Mouse (Mus musculus): ENCODE data around the gene Tef. TPM values are rescaled to one million over a fixed set of nuclear protein-coding genes. Genes with fewer than 3 reads are reported as not detected.

The Tef gene
- 8.6 and 10.7 TPM in 2 replicates for polyA plus RNA-seq (2012; rRNA removed; ENCODE audit: low replicate concordance)

DNA sequence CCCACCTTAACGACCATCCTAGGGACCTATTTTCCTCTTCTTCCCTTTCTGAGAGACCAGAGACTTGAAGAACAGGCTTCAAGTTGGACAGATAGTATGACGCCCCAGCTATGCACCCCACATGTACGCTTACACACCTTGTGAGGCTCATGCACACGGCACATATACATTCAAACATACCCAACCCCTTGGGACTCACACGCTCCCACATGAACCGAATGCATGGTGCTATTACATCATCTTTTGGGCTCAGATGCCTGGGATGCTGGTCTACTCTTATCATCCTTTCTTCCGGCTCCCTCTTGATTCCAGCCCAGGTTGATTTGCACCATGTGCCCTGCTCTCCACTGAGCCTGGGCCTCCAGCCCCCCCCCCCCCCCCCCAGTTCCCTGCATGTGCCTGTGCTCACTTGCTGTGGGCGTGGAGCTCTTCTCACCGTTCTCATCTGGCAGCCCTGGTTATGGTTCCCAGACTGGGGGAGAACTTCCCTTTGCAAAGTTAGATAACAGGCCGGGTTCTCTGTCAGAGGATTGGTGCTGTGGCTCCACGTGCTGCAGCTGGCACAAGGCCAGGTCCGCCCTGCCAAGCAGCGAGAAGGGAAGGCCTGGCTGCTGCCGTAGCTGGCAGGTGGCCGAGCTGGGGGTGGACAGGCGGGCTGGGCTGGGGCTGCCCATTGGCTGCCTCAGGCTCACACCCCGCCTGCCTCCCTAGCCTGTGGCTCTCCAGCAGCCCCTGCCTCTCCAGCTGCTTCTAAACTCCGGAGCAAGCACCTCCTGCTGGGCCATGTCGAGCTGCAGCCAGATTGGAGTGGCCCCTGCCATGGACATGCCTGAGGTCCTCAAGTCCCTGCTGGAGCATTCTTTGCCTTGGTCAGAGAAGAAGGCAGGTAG is at the start of gene Tef:
TSS of gene Tef (plus strand) at position 421 of the 890 bp plus-strand sequence.

DNA sequence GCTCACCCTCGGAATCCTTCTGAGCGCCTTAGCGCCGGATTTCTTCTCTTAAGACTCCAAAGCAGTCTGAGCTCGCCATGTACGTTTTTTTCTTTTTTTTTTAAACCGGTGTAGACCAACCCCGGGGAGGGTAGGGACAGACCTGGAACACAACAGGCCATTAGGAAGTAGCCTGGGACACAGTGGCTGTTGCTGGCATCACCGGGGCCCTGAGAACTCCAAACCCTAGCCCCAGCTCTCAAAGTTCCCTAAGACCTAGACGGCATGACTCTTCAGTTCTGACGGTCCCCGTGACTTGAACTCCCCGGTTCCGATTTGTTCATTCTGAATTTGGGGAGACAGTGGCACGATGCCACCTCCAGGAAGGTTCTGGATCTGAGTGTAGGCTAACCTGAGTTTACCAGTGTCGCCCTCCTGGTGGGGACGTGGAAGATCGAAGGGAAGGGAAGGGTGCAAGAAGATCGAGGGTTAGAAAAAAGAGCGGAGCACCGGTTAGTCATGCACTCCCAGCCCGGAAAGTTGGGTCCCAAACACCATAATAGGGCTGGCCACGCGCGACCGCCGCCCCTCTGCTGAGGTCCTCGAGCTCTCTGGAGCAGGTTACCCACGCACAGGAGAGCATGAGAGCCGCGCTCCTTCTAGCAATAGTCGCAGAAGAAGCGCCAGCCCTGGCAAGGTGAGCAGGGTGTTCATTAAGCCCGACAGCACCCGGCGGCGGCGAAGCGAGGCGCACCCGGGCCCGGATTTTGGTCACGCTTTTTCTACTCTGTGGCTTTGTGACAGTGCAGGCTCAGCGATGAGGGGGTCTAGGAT is 56.5 kb downstream of the Tef start, which contains the start of gene Tob2:
TSS of gene Tob2 (minus strand) at position 280 of the 813 bp plus-strand sequence.

DNA sequence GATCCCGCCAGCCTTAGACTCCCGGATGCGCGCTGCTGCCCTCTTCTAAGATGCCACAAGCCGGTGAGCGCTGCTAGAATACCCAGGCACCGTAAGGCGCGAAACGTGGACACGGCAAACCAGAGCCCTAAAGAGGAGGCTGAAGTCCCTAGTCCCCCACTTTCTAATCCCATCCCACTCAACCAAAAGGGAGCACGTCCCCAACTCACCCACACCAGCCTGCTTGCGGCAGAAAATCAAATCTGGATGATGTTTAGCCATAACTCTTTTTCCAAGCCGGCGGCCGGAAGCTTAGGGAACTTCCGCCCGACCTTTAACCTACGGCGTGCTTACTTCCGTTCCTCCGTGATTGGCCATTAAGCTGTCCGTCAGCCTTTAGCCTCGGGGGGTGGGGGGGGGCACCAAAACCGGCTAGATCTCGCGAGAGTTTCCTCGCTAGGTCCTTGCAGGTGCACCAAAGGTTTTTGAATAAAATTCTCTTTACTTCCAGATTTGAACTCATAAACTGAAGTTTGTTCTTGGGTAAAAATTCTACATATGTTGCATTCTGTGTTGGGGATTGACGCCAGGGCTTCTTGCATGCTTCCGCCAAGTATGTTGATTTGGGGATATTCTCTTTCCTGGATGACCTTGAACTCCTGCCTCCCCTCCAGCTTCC is 69.5 kb downstream of the Tef start, which contains the start of gene Phf5a:
TSS of gene Phf5a (minus strand) at position 308 of the 658 bp plus-strand sequence.

DNA sequence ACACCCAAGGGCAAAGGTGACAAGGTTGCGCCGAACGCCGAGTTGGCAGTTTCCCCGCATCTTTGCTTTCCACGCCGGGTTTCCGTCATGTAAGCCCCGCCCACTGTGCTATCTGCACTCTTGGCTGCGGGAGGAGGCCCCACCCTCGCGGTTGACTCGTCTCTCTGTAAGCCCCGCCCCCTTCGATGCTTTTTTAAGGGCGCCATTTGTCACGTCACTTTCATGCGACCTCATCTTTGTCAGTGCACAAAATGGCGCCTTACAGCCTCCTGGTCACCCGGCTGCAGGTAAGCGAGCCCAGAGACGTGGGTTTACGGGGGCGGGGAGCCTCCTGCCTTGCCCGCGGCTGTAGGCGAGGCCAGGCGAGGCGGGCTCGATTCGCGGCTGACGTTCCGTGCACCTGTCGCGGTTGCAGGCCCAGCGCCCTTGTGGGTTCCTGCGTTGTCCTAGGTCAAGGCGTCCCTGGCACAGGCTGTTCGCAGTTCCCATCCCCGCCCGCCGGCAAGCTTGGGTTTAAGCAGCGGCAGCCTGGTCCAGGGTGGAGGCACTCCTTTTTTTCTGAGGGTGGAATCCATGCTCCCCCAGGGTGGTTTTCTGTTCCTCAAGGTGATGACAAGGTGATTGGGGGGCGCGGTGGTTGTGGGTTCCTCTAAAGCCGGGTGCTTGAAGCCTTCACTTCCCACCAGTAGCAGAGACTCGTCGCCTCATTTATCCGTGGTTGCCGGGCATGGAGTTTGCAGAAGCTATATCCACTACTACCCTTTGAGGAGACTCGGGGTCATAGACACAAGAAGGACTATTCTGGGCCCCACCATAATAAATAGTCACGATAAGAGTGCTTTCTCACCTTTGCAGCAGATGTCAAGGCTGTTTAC is 70.3 kb downstream of the Tef start, which contains the start of gene Aco2:
TSS of gene Aco2 (plus strand) at position 48 of the 875 bp plus-strand sequence.

Other genes with a start within 250 kb of the Tef start
- gene Ep300, start 217.1 kb upstream of the Tef start, polyA plus RNA-seq (2012; rRNA removed; ENCODE audit: low replicate concordance), result 15.7 and 17.1 TPM in 2 replicates
- 6.6 and 9.0 TPM in 2 replicates for gene L3mbtl2, start 138.5 kb upstream of the Tef start, polyA plus RNA-seq (2012; rRNA removed; ENCODE audit: low replicate concordance)
- gene Chadl, start 105.1 kb upstream of the Tef start, polyA plus RNA-seq (2012; rRNA removed; ENCODE audit: low replicate concordance), result 3.8 and 4.4 TPM in 2 replicates
- 5.1 and 12.8 TPM in 2 replicates for gene Zc3h7b, start 57.4 kb upstream of the Tef start, polyA plus RNA-seq (2012; rRNA removed; ENCODE audit: low replicate concordance)
- 15.5 and 20.1 TPM in 2 replicates for gene Rangap1, start 56.9 kb upstream of the Tef start, polyA plus RNA-seq (2012; rRNA removed; ENCODE audit: low replicate concordance)
- 29.8 and 45.1 TPM in 2 replicates for gene Tob2, start 56.4 kb downstream of the Tef start, polyA plus RNA-seq (2012; rRNA removed; ENCODE audit: low replicate concordance)
- 32.6 and 40.1 TPM in 2 replicates for gene Phf5a, start 69.5 kb downstream of the Tef start, polyA plus RNA-seq (2012; rRNA removed; ENCODE audit: low replicate concordance)
- gene Aco2, start 69.9 kb downstream of the Tef start, polyA plus RNA-seq (2012; rRNA removed; ENCODE audit: low replicate concordance), result 296 and 436 TPM in 2 replicates
- gene Polr3h, start 123.8 kb downstream of the Tef start, polyA plus RNA-seq (2012; rRNA removed; ENCODE audit: low replicate concordance), result 4.4 and 5.0 TPM in 2 replicates
- gene Csdc2, start 134.3 kb downstream of the Tef start, polyA plus RNA-seq (2012; rRNA removed; ENCODE audit: low replicate concordance), result 1.7 and 4.3 TPM in 2 replicates
- gene Pmm1, start 158.5 kb downstream of the Tef start, polyA plus RNA-seq (2012; rRNA removed; ENCODE audit: low replicate concordance), result 22.1 and 26.0 TPM in 2 replicates
- not detected in 2 replicates for gene 1700029P11Rik, start 178.1 kb downstream of the Tef start, polyA plus RNA-seq (2012; rRNA removed; ENCODE audit: low replicate concordance)
- 5.2 and 8.3 TPM in 2 replicates for gene Xrcc6, start 185.4 kb downstream of the Tef start, polyA plus RNA-seq (2012; rRNA removed; ENCODE audit: low replicate concordance)
- 40.6 and 43.7 TPM in 2 replicates for gene Desi1, start 231.4 kb downstream of the Tef start, polyA plus RNA-seq (2012; rRNA removed; ENCODE audit: low replicate concordance)
- gene Snu13, start 245.2 kb downstream of the Tef start, polyA plus RNA-seq (2012; rRNA removed; ENCODE audit: low replicate concordance), result 21.0 and 49.7 TPM in 2 replicates